Mouse (Mus musculus) erythroblast, adult 5-6 weeks (primary cell): ENCODE data around the gene Brf1. TPM values are rescaled to one million over a fixed set of nuclear protein-coding genes. Genes with fewer than 3 reads are reported as not detected.

Source experiments
- ATAC-seq: replicated peaks from 2 replicates; pipeline ENCODE4 v1.8.0; 2016; ENCODE audit warnings: moderate number of reproducible peaks, mild to moderate bottlenecking, moderate TSS enrichment, inconsistent platforms; ENCODE audit not compliant: poor library complexity, low FRiP score, severe bottlenecking
- total RNA-seq, 2 experiments: library from RNA; stranded (forward) in 1 of 2; stranded (reverse) in 1 of 2; fragments of 150-400 nt in 1 of 2; fragments of 200-764, 138-1000 nt in 1 of 2; gene quantifications; 2 replicates each; pipeline versions ENCODE4 v1.2.3 to v1.2.4; 2015 to 2017; ENCODE audit warnings: low replicate concordance in 2 of 2

The Brf1 gene
- total RNA-seq, 2 experiments from 2014 or later: 14.6 to 35.9 TPM

DNA sequence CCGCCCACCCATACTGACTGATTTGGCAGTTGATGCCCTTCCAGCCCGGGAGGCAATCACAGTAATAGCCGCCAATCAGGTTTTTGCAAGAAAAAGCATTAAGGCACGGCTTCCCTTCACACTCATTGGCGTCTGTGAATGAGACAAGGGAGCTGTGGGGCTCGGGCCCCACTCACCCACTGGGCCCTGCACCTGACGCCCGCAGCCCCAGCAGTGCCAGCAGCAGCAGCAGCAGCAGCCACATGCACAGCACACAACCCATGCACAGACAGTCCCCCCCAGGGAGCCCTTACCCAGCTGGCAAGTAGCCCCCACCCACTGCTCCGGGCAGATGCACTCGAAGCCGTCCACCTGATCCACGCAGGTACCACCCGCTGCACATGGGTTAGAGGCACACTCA is 84.9 kb downstream of the Brf1 start:
- ATAC-seq: no peak

DNA sequence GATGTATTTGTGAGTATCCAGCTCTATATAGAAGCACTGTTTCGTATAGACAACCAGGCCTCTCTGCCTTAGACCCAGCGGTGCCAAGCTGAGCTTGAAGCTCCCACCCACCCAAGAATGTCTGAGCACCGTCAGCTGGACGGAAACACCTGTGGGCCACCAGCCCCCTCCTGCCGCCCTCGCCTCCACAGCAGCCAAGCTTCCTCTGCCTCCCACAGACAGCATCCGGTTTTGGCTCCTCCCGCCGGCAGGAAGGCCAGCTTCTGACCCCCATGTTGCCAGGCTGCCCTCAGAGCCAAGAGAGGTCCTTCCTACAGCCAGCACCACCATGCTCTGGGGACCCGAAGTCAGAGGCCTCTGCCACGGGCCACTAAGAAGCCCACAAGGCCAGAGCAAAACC is 86.0 kb downstream of the Brf1 start:
- no peak for ATAC-seq

DNA sequence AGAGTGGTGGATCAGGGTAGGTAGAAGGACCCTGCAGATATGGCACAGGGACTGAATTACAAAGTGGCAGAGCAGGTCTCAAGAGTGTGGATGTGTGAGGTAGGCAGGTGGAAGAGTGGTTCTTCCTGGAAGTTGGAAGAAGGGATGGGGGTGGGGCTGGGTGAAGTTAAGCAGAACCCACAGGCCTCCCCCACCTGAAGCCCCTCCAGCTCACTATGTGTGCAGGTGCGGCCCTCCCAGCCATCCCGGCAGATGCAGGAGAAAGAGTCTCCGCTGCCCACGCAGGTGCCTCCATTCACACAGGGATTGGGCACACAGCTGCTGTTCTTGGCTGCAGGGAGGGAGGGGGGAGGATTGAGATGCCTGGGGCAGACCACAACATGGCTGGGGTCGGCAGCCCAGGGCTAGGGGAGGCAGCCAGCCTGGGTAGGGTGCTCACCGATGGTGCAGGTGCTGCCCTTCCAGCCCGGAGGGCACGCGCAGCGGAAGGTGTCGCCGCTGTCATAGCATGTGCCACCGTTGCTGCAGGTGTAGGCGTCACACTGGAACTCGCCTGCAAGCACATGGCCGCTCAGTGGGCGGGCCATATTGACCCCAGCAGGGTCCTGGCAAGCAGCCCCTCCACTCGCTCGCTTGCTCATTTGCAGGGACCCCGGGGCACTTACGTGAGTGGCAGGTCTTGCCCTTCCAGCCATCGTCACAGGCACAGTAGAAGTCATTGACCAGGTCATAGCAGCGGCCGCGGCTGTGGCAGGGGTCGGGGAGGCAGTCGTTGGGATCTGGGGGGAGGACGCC is 87.4 kb downstream of the Brf1 start:
- ATAC-seq: no peak

DNA sequence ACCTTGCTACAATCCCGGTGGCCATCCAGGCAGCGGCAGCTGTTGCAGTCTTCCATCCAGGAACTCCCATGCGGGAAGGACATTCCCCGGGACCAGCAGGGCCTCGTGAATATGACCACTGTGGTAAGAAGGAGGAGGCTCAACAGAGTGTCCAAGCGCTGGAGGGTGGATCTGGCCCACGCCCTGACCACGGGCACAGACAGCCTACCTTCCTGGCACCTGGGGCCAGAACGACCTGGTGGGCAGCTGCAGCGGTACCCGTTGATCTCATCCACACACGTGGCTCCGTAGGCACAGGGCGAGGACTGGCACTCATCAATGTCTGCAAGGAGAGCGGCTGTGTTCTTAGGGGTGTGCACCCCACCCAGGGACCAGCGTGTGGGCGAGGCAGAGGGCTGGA is 88.8 kb downstream of the Brf1 start:
- no peak for ATAC-seq

Other genes starting within 250 kb of the Brf1 start
- gene Pld4, start 240.0 kb downstream of the Brf1 start, total RNA-seq (2015; ENCODE audit: low replicate concordance): 31.9 and 42.8 TPM in 2 replicates
- 14.6 and 26.6 TPM in 2 replicates for gene Pld4, start 240.0 kb downstream of the Brf1 start, total RNA-seq (2017; ENCODE audit: low replicate concordance)
- not detected in 2 replicates for gene Ahnak2, start 198.0 kb downstream of the Brf1 start, total RNA-seq (2015; ENCODE audit: low replicate concordance)
- 0.09 TPM in 1 of 2 replicates, not detected in the other for gene Ahnak2, start 198.0 kb downstream of the Brf1 start, total RNA-seq (2017; ENCODE audit: low replicate concordance)
- not detected in 2 replicates for gene Clba1, start 191.8 kb downstream of the Brf1 start, total RNA-seq (2015; ENCODE audit: low replicate concordance)
- gene Clba1, start 191.8 kb downstream of the Brf1 start, total RNA-seq (2017; ENCODE audit: low replicate concordance): 0.42 TPM in 1 of 2 replicates, not detected in the other
- gene Cdca4, start 171.3 kb downstream of the Brf1 start, total RNA-seq (2015; ENCODE audit: low replicate concordance): 28.8 and 35.5 TPM in 2 replicates
- 22.1 and 29.7 TPM in 2 replicates for gene Cdca4, start 171.3 kb downstream of the Brf1 start, total RNA-seq (2017; ENCODE audit: low replicate concordance)
- gene Gpr132, start 132.5 kb downstream of the Brf1 start, total RNA-seq (2015; ENCODE audit: low replicate concordance): 1.9 and 2.3 TPM in 2 replicates
- gene Gpr132, start 132.5 kb downstream of the Brf1 start, total RNA-seq (2017; ENCODE audit: low replicate concordance): 1.1 and 2.1 TPM in 2 replicates
- gene Jag2, start 70.9 kb downstream of the Brf1 start, total RNA-seq (2015; ENCODE audit: low replicate concordance): not detected in 2 replicates
- not detected in 2 replicates for gene Jag2, start 70.9 kb downstream of the Brf1 start, total RNA-seq (2017; ENCODE audit: low replicate concordance)
- 2.7 TPM in 1 of 2 replicates, not detected in the other for gene Nudt14, start 58.6 kb downstream of the Brf1 start, total RNA-seq (2015; ENCODE audit: low replicate concordance)
- 1.1 TPM in 1 of 2 replicates, not detected in the other for gene Nudt14, start 58.6 kb downstream of the Brf1 start, total RNA-seq (2017; ENCODE audit: low replicate concordance)
- 2.3 TPM in 1 of 2 replicates, not detected in the other for gene Btbd6, start 24.2 kb downstream of the Brf1 start, total RNA-seq (2015; ENCODE audit: low replicate concordance)
- gene Btbd6, start 24.2 kb downstream of the Brf1 start, total RNA-seq (2017; ENCODE audit: low replicate concordance): 1.9 and 2.9 TPM in 2 replicates
- gene Pacs2, start 13.8 kb upstream of the Brf1 start, total RNA-seq (2015; ENCODE audit: low replicate concordance): 10.7 and 18.3 TPM in 2 replicates
- 12.7 and 14.5 TPM in 2 replicates for gene Pacs2, start 13.8 kb upstream of the Brf1 start, total RNA-seq (2017; ENCODE audit: low replicate concordance)
- gene Tex22, start 73.8 kb upstream of the Brf1 start, total RNA-seq (2015; ENCODE audit: low replicate concordance): not detected in 2 replicates
- gene Tex22, start 73.8 kb upstream of the Brf1 start, total RNA-seq (2017; ENCODE audit: low replicate concordance): 0.42 TPM in 1 of 2 replicates, not detected in the other
- 14.8 and 15.0 TPM in 2 replicates for gene Mta1, start 97.6 kb upstream of the Brf1 start, total RNA-seq (2015; ENCODE audit: low replicate concordance)
- 8.5 and 13.6 TPM in 2 replicates for gene Mta1, start 97.6 kb upstream of the Brf1 start, total RNA-seq (2017; ENCODE audit: low replicate concordance)
- gene Crip2, start 139.5 kb upstream of the Brf1 start, total RNA-seq (2015; ENCODE audit: low replicate concordance): 6.9 and 9.0 TPM in 2 replicates
- gene Crip2, start 139.5 kb upstream of the Brf1 start, total RNA-seq (2017; ENCODE audit: low replicate concordance): 3.6 and 3.9 TPM in 2 replicates
- 111 and 139 TPM in 2 replicates for gene Crip1, start 145.6 kb upstream of the Brf1 start, total RNA-seq (2015; ENCODE audit: low replicate concordance)
- 75.3 and 179 TPM in 2 replicates for gene Crip1, start 145.6 kb upstream of the Brf1 start, total RNA-seq (2017; ENCODE audit: low replicate concordance)
- 1.0 and 1.9 TPM in 2 replicates for gene Tedc1, start 155.7 kb upstream of the Brf1 start, total RNA-seq (2015; ENCODE audit: low replicate concordance)
- 7.5 and 8.2 TPM in 2 replicates for gene Tedc1, start 155.7 kb upstream of the Brf1 start, total RNA-seq (2017; ENCODE audit: low replicate concordance)
- not detected in 2 replicates for gene Tmem121, start 185.2 kb upstream of the Brf1 start, total RNA-seq (2015; ENCODE audit: low replicate concordance)
- gene Tmem121, start 185.2 kb upstream of the Brf1 start, total RNA-seq (2017; ENCODE audit: low replicate concordance): 1.0 TPM in 1 of 2 replicates, not detected in the other